Mouse (Mus musculus): ENCODE results near the gene Wdr38. TPM values are rescaled to one million over a fixed set of nuclear protein-coding genes. Genes with fewer than 3 reads are reported as not detected.

Wdr38 gene
- polyA plus RNA-seq, 1 experiment from 2014 or later: 2.6 TPM

Other genes with a start within 250 kb of the Wdr38 start
- 0.42 and 0.44 TPM in 2 replicates for gene Nr6a1, start 69.8 kb upstream of the Wdr38 start, polyA plus RNA-seq (2015; fragmentation: Nextera tagmentation; extraction: Ambion mirVana)
- 4.7 and 6.9 TPM in 2 replicates for gene Olfml2a, start 65.5 kb upstream of the Wdr38 start, polyA plus RNA-seq (2015; fragmentation: Nextera tagmentation; extraction: Ambion mirVana)
- 185 and 199 TPM in 2 replicates for gene Arpc5l, start 7.9 kb downstream of the Wdr38 start, polyA plus RNA-seq (2015; fragmentation: Nextera tagmentation; extraction: Ambion mirVana)
- gene Rpl35, start 8.1 kb downstream of the Wdr38 start, polyA plus RNA-seq (2015; fragmentation: Nextera tagmentation; extraction: Ambion mirVana): 1,431 and 1,509 TPM in 2 replicates
- 27.5 and 30.2 TPM in 2 replicates for gene Golga1, start 68.1 kb downstream of the Wdr38 start, polyA plus RNA-seq (2015; fragmentation: Nextera tagmentation; extraction: Ambion mirVana)
- gene Scai, start 193.3 kb downstream of the Wdr38 start, polyA plus RNA-seq (2015; fragmentation: Nextera tagmentation; extraction: Ambion mirVana): 5.9 and 6.1 TPM in 2 replicates
- gene Ppp6c, start 229.0 kb downstream of the Wdr38 start, polyA plus RNA-seq (2015; fragmentation: Nextera tagmentation; extraction: Ambion mirVana): 120 and 129 TPM in 2 replicates

Measured in thymus, postnatal 0 days (tissue).